Mouse (Mus musculus): ENCODE results near the gene Adora1.
"Not testable (repeated sequence)": the region's sequence is repeated elsewhere in the genome, so short reads cannot be mapped to it uniquely, and the experiment has no call there.

The Adora1 gene

GRCm38 (mm10) chr1:134235391-134235921 is at the start of gene Adora1:
Gene Adora1 (minus strand): TSS chr1:134235431.
- DNase-seq = no peak

DNA sequence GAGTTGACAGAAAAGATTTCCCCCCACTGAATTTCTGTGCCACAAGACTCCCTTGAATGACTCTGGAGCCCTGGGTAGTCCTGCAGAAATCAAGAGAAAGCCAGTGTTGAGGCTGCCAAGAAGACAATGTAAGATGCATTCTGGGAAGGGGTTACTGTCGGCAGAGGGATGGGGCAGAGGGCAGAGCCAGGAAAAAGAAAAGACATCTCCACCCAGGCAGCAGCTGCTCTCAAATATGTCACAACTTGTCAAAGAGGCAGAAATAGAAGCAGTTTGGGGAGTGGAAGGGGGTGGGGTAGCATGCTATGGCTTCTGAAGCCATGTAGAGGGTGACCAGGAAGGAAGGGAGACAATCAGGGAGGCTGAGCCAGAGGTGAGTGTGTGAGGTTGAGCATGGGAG is 47.9 kb upstream of the Adora1 start:
- DNase-seq = no peak

DNA sequence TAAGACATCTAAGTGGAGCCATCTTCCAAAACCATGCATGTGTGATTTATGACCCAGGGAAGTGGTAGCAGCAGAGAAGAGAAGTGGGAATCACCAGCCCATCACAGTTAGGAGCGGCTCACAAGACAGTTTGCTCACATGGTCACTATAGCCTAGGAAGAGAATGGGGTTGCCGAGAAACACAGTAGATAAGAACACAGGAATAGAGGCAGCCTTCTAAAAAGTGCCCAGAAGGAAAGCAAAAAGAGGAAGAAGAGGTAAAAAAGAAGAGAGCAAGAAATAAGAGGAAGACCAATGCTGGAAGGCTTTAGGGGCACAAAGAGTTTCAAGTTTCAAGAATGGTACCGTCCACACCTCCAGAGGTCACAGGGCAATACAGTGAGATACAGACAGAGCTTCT is 47.1 kb upstream of the Adora1 start:
- no peak for DNase-seq

DNA sequence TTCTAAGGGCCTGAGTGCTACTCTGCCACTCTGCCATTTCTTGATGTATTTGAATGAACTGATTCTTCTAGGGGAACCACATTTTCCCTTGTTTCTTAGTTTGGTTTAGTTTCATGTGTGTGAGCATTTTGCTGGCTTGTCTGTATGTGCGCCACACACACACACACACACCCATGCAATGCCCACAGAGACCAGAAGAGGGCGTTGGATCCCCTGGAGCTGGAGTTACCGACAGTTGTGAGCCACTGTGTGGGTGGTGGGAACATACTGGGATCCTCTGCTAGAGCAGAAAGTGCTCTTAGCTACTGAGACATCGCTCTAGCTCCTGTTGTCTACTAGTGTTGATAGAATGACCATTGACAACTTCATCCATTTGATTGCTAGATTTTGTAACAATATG is 46.3 kb upstream of the Adora1 start:
- DNase-seq = no peak

- DNase-seq = no peak
These were observed 44.9 kb upstream of the Adora1 start for GRCm38 (mm10) chr1:134280174-134280573.

DNA sequence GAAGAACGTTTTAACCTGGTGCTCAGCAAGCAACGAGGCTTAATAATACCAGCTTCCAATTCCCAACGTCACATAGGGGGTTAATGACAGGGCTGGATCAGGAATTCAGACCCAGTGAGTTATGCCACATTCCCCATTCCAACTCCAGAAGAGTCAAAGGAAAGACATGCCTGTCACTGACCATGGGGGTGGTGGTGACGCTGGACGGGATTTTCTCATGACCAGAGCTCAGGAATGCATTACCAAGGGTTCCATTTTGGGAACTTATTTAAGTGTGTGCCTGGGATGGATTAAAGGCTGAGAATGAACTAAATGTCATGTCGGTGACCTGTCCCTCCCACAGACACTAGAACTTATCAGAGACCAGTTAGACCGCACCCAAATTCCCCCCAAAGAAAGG is 41.6 kb upstream of the Adora1 start:
- DNase-seq = no peak

DNA sequence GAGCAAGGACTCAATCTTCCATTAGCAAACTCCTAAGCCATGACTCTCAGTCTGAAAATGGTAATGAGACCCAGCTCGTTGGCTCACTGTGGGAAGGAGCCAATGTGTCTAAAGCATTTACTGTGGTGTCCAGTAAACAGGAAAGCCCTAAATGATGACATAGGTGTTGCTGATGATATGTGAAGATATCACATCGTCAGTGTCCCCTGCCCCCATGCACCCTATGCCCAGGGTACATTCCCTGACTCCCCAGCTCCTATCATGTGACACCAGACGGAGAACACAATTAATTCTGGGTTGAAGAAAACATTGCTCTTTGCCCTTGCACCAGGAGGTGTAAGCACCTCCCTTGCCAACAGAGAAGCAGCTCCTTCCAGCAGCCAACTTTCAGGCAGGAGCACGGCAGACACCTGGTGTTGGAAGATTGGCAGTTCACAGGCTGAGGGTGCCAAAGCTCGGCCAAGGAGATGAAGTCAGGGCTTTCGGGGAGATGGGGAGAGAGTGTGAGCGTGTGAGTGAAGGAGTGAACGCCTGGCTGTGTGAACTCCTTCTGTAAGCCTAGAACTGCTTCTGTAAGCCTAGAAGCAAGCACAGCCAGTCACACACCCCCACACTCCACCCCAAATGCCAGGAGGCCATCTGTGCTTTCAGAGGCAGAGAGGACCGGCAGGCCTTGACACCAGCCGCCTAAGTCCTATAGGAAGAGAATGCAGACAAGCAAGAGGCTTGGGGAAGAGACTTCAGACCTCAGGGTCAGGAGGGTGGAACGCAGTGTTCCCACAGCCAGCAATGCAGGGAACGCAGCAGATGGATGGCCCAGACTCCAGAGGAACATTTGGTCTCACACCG is 40.6 kb upstream of the Adora1 start:
- peak; percentile 79 to 82 for DNase-seq

- peak; percentile 87 to 92 for DNase-seq
These were observed 39.3 kb upstream of the Adora1 start for GRCm38 (mm10) chr1:134274483-134274920.

DNA sequence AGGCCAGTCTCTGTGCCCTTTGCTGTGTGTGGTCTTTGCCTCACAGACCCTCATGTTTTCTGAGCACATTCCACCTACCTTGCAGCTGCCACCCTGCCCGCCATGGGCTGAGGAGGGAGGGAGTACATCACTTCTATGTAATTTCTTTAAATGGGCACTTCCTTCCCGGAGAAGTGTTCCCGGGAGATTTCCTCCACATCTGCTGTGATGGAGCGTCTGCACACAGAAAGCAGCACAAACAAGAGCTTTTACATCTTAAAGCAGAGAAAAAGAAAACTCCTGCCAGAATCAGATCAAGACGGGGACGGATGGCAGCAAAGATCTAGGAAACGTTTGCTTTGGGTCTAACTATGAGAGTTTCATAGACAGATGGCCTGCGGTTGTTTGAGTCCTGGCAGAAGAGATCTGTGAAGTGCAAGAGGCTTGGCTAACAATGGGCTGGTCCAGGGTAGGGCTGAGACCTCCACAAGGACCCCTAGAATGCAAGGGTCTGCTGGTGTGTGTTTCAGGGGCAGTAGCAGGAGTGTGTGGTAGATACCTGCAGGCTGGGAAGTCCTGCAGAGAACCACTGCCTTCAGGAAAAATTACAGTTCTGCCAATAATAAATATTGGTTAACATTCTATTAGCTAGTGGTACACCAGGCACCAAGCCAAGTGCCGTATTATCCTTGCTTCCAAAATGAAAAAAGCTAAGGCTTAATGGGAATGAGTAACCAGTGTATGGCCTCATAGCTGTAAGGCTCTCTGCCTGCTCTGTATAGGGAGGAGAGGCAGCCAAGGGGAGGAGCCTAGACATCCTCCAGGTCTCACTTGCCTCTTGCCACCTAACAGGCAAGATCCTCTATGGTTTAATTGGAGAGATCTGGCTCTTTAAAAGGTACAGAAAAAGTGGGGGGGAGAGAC is 38.5 kb upstream of the Adora1 start:
- DNase-seq = peak; percentile 65 to 74

DNA sequence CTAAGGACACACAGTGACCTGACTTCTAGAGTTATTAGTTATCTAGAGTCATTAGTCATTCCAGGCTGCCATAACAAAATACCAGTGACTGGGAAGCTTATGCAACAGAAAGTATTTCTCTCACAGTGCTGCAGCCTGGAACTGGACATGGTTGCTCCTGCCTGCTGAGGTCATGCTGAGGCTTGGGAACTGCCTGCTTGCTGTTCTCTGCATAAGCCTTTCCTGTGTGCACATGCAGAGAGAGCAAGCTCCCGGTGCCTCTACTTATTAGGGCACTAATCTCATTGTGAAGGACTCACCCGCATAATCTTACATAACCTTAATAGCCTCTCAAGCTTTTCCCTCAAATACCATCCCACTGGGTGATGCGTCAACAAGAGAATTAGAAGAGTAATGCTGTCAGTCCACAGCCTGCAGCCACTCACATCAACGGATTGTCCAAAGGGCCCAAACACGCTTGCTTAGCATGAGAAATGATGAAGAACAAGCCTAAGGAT is 37.6 kb upstream of the Adora1 start:
- DNase-seq = no peak

- DNase-seq = no peak
These were observed 34.8 kb upstream of the Adora1 start for GRCm38 (mm10) chr1:134270026-134270425.

DNA sequence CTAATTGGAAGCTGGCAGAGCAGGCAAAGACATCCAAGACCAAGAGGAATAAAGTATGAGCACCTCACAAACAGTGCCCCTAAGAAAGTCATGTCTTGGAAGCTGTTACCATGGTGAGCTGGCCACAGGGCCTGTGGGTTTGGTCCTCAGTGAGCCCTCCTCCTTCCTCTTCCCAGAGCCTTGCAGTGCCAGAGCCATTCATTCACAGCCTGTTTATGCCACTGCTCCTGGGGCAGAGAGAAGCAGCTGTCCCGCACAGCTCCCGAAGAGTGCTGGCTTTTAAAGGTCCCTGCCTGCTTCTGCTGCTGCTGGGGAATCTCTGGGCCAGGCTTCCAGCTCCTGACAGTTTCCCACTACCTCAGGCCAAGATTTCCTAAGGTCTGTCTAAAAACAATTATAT is 30.6 kb upstream of the Adora1 start:
- no peak for DNase-seq

- DNase-seq = no peak
These were observed 29.1 kb upstream of the Adora1 start for GRCm38 (mm10) chr1:134264341-134264740.

- DNase-seq = not testable (repeated sequence)
These were observed 14.4 kb upstream of the Adora1 start for GRCm38 (mm10) chr1:134249681-134250080.

DNA sequence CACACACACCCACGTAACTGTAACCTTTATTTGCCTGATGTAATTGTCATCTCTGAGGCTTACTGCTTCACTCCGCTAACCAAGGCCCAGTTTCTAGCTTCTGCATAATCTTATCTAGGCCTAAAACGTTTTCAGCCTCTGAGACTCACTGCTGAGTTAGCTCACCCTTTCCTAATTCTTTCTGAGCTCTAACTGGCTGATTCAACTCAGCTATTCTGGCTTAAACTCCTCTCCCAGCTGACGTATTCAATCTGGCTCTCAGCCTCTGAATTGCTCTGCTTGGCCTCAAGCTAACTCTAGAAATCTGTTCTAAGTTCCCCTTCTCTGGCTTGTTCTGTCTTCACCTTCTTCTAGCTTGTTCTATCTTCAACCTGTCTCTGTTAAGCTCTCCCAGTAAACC is 11.4 kb upstream of the Adora1 start:
- no peak for DNase-seq

- peak in 1 of 2 experiments; percentile 38 for DNase-seq
These were observed 9.9 kb upstream of the Adora1 start for GRCm38 (mm10) chr1:134245004-134245717.

DNA sequence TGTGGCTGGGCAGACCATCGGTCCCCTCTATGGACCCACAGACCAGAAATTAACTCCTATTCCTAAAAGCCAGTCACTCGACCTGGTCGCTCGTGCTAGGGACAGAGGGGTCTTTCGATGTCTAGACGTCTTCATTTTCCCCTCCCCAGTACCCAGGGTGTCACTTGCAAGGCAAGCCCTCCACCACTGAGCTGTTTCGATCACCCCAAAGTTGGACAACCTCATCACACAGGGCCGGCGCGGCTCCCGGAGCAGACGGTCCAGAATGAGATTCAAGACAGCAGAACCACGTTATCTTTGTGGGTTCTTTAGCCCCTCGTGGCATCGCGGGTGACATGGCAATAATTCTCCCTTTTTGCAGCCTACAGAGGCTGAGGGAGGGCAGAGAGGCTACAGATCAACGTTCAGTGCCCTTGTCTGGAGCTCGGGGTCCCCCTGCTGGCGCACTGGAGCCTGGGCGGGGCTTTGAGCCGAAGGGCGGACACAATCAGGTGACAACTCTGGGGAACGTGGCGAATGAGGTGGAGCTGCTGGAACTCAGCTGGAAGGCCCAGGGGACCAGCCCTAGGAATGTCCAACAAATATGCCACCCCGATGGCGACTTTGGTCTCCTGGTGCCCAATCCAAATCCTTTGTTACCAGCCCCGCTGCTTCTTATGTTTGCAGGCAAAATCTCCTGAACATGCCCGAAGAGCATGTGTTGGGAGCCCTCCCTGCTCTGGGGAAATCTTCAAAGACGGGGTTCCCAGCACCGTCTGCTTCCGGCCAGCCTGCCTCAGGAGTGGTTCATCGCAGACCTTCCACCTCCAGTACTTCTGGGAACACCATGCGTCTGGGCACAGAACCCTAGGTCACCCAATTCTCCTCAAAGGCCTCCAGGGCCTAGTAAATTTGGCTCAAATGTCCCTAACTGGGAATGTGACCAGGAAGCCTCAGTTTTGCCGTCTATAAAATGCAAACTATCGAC is 9.0 kb upstream of the Adora1 start:
- peak; percentile 95 to 97 for DNase-seq

DNA sequence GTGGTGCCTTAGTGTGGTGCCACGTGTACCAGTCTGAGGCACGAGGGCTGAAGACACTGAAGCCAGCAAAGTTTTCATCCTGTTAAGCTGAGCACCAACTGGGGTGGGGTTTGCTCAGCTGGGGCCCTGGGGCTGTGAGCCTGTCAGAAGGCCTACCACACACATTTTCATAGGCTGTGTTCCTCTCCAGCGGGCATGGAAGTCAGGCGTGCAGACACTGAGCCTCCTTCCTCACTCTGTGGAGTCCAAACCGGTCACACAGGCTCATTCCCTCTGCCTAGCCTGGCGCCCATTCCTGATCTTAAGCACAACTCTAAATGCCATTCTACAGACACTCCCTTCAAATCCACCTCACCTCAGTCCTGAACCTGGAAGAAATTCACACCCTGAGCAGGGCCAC is 8.3 kb upstream of the Adora1 start:
- DNase-seq = no peak

- no peak for DNase-seq
These were observed 7.1 kb upstream of the Adora1 start for GRCm38 (mm10) chr1:134242286-134242685.

DNA sequence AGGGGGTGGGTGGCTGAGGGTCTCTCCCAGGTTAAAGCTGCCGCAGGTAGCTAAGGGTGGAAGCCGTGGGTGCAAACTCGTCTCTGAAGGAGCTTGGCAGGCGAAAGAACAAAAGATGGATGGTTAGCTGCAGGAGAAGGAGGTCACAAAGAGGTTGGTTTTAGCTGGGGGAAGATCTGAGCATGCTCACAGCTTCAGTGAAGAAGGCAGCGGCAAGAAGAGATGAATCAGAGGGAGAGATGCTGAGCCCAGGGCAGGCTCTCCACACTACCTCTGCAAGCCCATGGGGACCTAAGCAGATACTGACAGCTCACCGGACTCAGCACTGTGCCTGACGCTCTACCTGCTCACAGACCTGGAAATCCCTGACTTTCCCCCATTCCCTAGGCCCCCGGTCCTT is 6.1 kb upstream of the Adora1 start:
- DNase-seq = no peak

- DNase-seq = no peak
These were observed 5.5 kb upstream of the Adora1 start for GRCm38 (mm10) chr1:134240701-134241100.

Data from cerebellum, postnatal 36 days (tissue).